Mouse (Mus musculus) hindbrain, embryonic 14.5 days (tissue): Measurements from ENCODE around the gene H2-DMa. TPM values are rescaled to one million over a fixed set of nuclear protein-coding genes. Genes with fewer than 3 reads are reported as not detected.

ENCODE experiments used
- polyA plus RNA-seq: library from polyadenylated mRNA; unstranded; fragments of >200 nt; fragmentation: Nextera tagmentation; extraction: Ambion mirVana; gene quantifications from 2 replicates; pipeline ENCODE4 v1.2.1, GENCODE M21; 2014

H2-DMa gene
- polyA plus RNA-seq, 1 experiment from 2014 or later, result 19.2 TPM

Other genes starting within 250 kb of the H2-DMa start
- not detected in 2 replicates for gene Gm7029, start 245.7 kb upstream of the H2-DMa start, polyA plus RNA-seq
- gene Kifc1, start 228.9 kb upstream of the H2-DMa start, polyA plus RNA-seq, result 1.7 and 1.8 TPM in 2 replicates
- gene Platr17, start 214.4 kb upstream of the H2-DMa start, polyA plus RNA-seq, result 0.59 TPM in 1 of 2 replicates, not detected in the other
- gene Daxx, start 210.1 kb upstream of the H2-DMa start, polyA plus RNA-seq, result 39.2 and 43.2 TPM in 2 replicates
- gene Tapbp, start 203.6 kb upstream of the H2-DMa start, polyA plus RNA-seq, result 24.9 and 29.6 TPM in 2 replicates
- 10.4 and 11.4 TPM in 2 replicates for gene Zbtb22, start 203.6 kb upstream of the H2-DMa start, polyA plus RNA-seq
- gene Rgl2, start 190.0 kb upstream of the H2-DMa start, polyA plus RNA-seq, result 47.7 and 49.2 TPM in 2 replicates
- 157 and 161 TPM in 2 replicates for gene Pfdn6, start 179.2 kb upstream of the H2-DMa start, polyA plus RNA-seq
- 15.6 and 19.5 TPM in 2 replicates for gene Wdr46, start 178.9 kb upstream of the H2-DMa start, polyA plus RNA-seq
- 7.8 and 9.2 TPM in 2 replicates for gene B3galt4, start 168.1 kb upstream of the H2-DMa start, polyA plus RNA-seq
- gene Vps52, start 163.7 kb upstream of the H2-DMa start, polyA plus RNA-seq, result 56.0 and 56.6 TPM in 2 replicates
- gene Rps18, start 163.5 kb upstream of the H2-DMa start, polyA plus RNA-seq, result 804 and 966 TPM in 2 replicates
- gene H2-K1, start 119.2 kb upstream of the H2-DMa start, polyA plus RNA-seq, result 12.5 and 16.5 TPM in 2 replicates
- gene Ring1, start 94.9 kb upstream of the H2-DMa start, polyA plus RNA-seq, result 6.3 and 7.8 TPM in 2 replicates
- gene H2-Ke6, start 91.5 kb upstream of the H2-DMa start, polyA plus RNA-seq, result 64.3 and 67.3 TPM in 2 replicates
- gene Slc39a7, start 87.9 kb upstream of the H2-DMa start, polyA plus RNA-seq, result 87.1 and 97.0 TPM in 2 replicates
- gene Rxrb, start 87.7 kb upstream of the H2-DMa start, polyA plus RNA-seq, result 32.2 and 34.5 TPM in 2 replicates
- 2.7 and 3.4 TPM in 2 replicates for gene Col11a2, start 80.1 kb upstream of the H2-DMa start, polyA plus RNA-seq
- 0.29 TPM in 1 of 2 replicates, not detected in the other for gene H2-Oa, start 27.2 kb upstream of the H2-DMa start, polyA plus RNA-seq
- gene Brd2, start 3.1 kb downstream of the H2-DMa start, polyA plus RNA-seq, result 133 and 136 TPM in 2 replicates
- gene H2-DMb2, start 23.8 kb downstream of the H2-DMa start, polyA plus RNA-seq, result 0.16 TPM in 1 of 2 replicates, not detected in the other
- 0.72 and 0.76 TPM in 2 replicates for gene H2-DMb1, start 33.5 kb downstream of the H2-DMa start, polyA plus RNA-seq
- gene Tap1, start 68.0 kb downstream of the H2-DMa start, polyA plus RNA-seq, result 2.2 and 2.6 TPM in 2 replicates
- gene Psmb9, start 68.2 kb downstream of the H2-DMa start, polyA plus RNA-seq, result 0.95 and 1.2 TPM in 2 replicates
- gene Psmb8, start 78.2 kb downstream of the H2-DMa start, polyA plus RNA-seq, result 3.6 and 3.8 TPM in 2 replicates
- gene Tap2, start 84.0 kb downstream of the H2-DMa start, polyA plus RNA-seq, result 0.72 and 1.6 TPM in 2 replicates
- not detected in 2 replicates for gene H2-Ob, start 119.4 kb downstream of the H2-DMa start, polyA plus RNA-seq
- 0.80 and 1.8 TPM in 2 replicates for gene H2-Ab1, start 138.1 kb downstream of the H2-DMa start, polyA plus RNA-seq
- gene H2-Aa, start 168.3 kb downstream of the H2-DMa start, polyA plus RNA-seq, result 0.31 and 0.58 TPM in 2 replicates
- gene H2-Eb1, start 186.3 kb downstream of the H2-DMa start, polyA plus RNA-seq, result 3.9 and 4.2 TPM in 2 replicates
- 0.12 and 0.35 TPM in 2 replicates for gene H2-Eb2, start 206.1 kb downstream of the H2-DMa start, polyA plus RNA-seq
- 0.10 TPM in 1 of 2 replicates, not detected in the other for gene Btnl2, start 235.3 kb downstream of the H2-DMa start, polyA plus RNA-seq